Mouse (Mus musculus): ENCODE results near the gene Hipk1.

- TF ChIP-seq CTCF (IDR thresholded peaks at IDR 0.05), result no peak
- TF ChIP-seq POLR2A (IDR thresholded peaks at IDR 0.05; ENCODE audit: insufficient read depth, low read depth, low read length), result no peak
Observed at GRCm38 (mm10) chr3:103805671-103806070, 14.3 kb upstream of the Hipk1 start.

All from heart, adult 2 months (tissue).